Mouse (Mus musculus): ENCODE measurements around the gene Sucla2. TPM values are rescaled to one million over a fixed set of nuclear protein-coding genes. Genes with fewer than 3 reads are reported as not detected.
A peak's percentile ranks its signal among the peaks of the same experiment; 100 is the strongest.

Gene Sucla2
- polyA plus RNA-seq, 1 experiment: 91.0 TPM

DNA sequence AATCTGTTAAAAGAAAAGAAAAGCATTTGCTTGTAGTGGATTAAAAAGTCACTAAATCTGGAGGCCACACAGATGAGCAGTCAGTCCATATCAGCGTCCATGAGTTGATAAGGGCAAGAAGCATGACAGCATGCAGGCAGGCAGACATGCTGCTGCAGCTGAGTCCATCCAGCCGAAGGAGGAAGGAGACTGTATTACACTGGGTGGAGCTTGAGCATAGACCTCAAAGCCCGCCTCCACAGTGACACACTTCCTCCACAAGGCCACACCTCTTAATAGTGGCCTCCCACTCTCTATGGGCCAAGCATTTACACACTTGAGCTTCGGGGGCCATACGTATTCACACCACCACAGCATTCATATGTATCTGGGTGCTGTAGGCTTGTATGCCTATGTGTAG, 48.9 kb downstream of the Sucla2 start:
- H3K9ac ChIP-seq (ENCODE audit: low read depth, poor library complexity, severe bottlenecking): no peak overlapping the region
- peak overlapping the region; percentile 49; the same call in 1 of the 2 replicates for H3K27ac ChIP-seq (ENCODE audit: insufficient read depth, low read length)
- TF ChIP-seq CTCF (IDR thresholded peaks at IDR 0.05; ENCODE audit: low read depth, low read length) (no peak), POLR2A (IDR thresholded peaks at IDR 0.05; ENCODE audit: insufficient read depth, low read length) (no peak), EP300 (IDR thresholded peaks at IDR 0.05; ENCODE audit: insufficient read depth, low read depth, low read length) (no peak)
- no peaks in the 10 kb centered on the region for H3K4me1 ChIP-seq (ENCODE audit: control insufficient read depth, insufficient read depth, low read length)
- no peaks in the 10 kb centered on the region for H3K27me3 ChIP-seq (ENCODE audit: control insufficient read depth, insufficient read depth, low read length, poor library complexity, severe bottlenecking)
- peaks cover 27% of the 10 kb centered on the region for H3K9me3 ChIP-seq (replicated peaks; ENCODE audit: control insufficient read depth, insufficient read depth, low read length, poor library complexity, severe bottlenecking)
- no peak overlapping the region for H3K4me3 ChIP-seq (ENCODE audit: low read depth, low read length)
- peaks cover 5% of the 10 kb centered on the region; the same call in 1 of the 2 replicates for H3K36me3 ChIP-seq (ENCODE audit: control insufficient read depth, insufficient read depth, low read length, poor library complexity, severe bottlenecking)

DNA sequence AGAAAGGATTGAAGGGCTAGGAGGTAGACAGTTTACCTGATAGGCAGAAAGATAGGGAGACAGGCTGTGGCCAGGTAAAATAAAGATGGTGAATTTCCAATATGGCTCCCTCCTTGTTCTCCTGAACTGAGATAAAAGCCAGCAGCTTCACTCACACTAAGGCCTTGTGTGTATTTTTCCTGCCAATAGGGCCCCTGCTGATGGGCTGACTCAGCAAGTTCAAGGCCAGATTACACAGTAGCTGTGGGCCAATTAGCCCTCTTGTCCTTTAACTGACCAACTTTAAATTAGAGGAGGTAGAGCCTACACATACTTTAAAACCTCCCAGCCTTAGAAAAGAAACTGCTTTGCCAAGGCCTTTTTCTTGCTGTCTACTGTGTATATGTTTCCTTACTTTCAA, 51.2 kb downstream of the Sucla2 start:
- Histone ChIP-seq H3K9ac (ENCODE audit: low read depth, poor library complexity, severe bottlenecking) (no peak overlapping the region), H3K4me1 (ENCODE audit: control insufficient read depth, insufficient read depth, low read length) (no peaks in the 10 kb centered on the region), H3K36me3 (ENCODE audit: control insufficient read depth, insufficient read depth, low read length, poor library complexity, severe bottlenecking) (peaks cover 7% of the 10 kb centered on the region; the same call in 1 of the 2 replicates), H3K9me3 (replicated peaks; ENCODE audit: control insufficient read depth, insufficient read depth, low read length, poor library complexity, severe bottlenecking) (peaks cover 27% of the 10 kb centered on the region), H3K27ac (ENCODE audit: insufficient read depth, low read length) (peak overlapping the region; percentile 79), H3K4me3 (ENCODE audit: low read depth, low read length) (no peak overlapping the region), H3K27me3 (ENCODE audit: control insufficient read depth, insufficient read depth, low read length, poor library complexity, severe bottlenecking) (no peaks in the 10 kb centered on the region)
- TF ChIP-seq EP300 (IDR thresholded peaks at IDR 0.05; ENCODE audit: insufficient read depth, low read depth, low read length): no peak
- no peak for TF ChIP-seq CTCF (IDR thresholded peaks at IDR 0.05; ENCODE audit: low read depth, low read length)
- no peak for TF ChIP-seq POLR2A (IDR thresholded peaks at IDR 0.05; ENCODE audit: insufficient read depth, low read length)

DNA sequence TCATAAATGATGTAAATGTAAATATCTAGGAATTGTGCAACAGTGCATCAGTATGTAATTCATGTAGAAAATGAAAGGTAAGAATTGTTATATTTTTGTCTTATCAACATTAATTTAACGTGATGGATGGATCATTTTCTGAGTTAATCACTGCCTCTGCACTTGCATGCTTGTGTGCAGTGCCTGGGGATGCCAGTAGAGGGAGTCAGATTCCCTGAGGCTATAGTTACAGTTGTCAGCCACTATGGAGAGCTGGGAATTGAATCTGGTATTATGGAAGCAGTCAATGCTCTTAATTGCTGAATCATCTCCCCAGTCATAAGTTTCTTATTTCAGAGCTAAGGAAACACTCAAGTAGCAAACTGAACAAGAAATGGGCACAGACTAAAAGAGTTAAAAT, 63.0 kb downstream of the Sucla2 start:
- no peak overlapping the region for H3K4me3 ChIP-seq (ENCODE audit: low read depth, low read length)
- H3K27ac ChIP-seq (ENCODE audit: insufficient read depth, low read length): no peak overlapping the region
- H3K36me3 ChIP-seq (ENCODE audit: control insufficient read depth, insufficient read depth, low read length, poor library complexity, severe bottlenecking): no peaks in the 10 kb centered on the region
- H3K4me1 ChIP-seq (ENCODE audit: control insufficient read depth, insufficient read depth, low read length): no peaks in the 10 kb centered on the region
- H3K9ac ChIP-seq (ENCODE audit: low read depth, poor library complexity, severe bottlenecking): no peak overlapping the region
- no peaks in the 10 kb centered on the region for H3K27me3 ChIP-seq (ENCODE audit: control insufficient read depth, insufficient read depth, low read length, poor library complexity, severe bottlenecking)
- no peak for TF ChIP-seq EP300 (IDR thresholded peaks at IDR 0.05; ENCODE audit: insufficient read depth, low read depth, low read length)
- TF ChIP-seq CTCF (IDR thresholded peaks at IDR 0.05; ENCODE audit: low read depth, low read length): peak; percentile 59
- H3K9me3 ChIP-seq (replicated peaks; ENCODE audit: control insufficient read depth, insufficient read depth, low read length, poor library complexity, severe bottlenecking): 0 out of 2 replicates have a peak, but pooled peaks cover 4% of the 10 kb centered on the region

DNA sequence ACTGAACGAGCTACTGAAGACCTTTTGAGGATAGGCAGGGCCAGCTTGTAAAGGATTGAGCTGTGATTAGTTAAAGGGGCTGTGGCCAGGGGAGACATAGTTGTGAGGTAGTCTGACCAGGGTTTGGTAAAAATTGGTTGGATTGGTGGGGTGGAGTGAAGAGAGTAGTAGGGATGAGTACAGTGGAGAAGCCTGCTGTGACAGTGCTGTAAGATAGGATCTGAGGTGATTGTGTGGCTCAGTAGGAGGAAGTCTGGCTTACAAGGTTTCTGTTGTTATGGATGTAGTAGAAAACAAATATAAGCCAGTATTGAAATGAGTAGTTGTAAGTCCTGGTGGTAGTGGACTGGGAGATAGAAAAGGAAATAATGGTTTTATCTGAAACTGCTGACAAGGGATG, 67.0 kb downstream of the Sucla2 start:
- H3K36me3 ChIP-seq (ENCODE audit: control insufficient read depth, insufficient read depth, low read length, poor library complexity, severe bottlenecking): no peaks in the 10 kb centered on the region
- no peaks in the 10 kb centered on the region for H3K4me1 ChIP-seq (ENCODE audit: control insufficient read depth, insufficient read depth, low read length)
- TF ChIP-seq POLR2A (IDR thresholded peaks at IDR 0.05; ENCODE audit: insufficient read depth, low read length) (no peak), CTCF (IDR thresholded peaks at IDR 0.05; ENCODE audit: low read depth, low read length) (no peak), EP300 (IDR thresholded peaks at IDR 0.05; ENCODE audit: insufficient read depth, low read depth, low read length) (no peak)
- H3K9me3 ChIP-seq (replicated peaks; ENCODE audit: control insufficient read depth, insufficient read depth, low read length, poor library complexity, severe bottlenecking): no peaks in the 10 kb centered on the region
- no peaks in the 10 kb centered on the region for H3K27me3 ChIP-seq (ENCODE audit: control insufficient read depth, insufficient read depth, low read length, poor library complexity, severe bottlenecking)
- no peak overlapping the region for H3K9ac ChIP-seq (ENCODE audit: low read depth, poor library complexity, severe bottlenecking)
- H3K27ac ChIP-seq (ENCODE audit: insufficient read depth, low read length): no peak overlapping the region
- H3K4me3 ChIP-seq (ENCODE audit: low read depth, low read length): no peak overlapping the region

DNA sequence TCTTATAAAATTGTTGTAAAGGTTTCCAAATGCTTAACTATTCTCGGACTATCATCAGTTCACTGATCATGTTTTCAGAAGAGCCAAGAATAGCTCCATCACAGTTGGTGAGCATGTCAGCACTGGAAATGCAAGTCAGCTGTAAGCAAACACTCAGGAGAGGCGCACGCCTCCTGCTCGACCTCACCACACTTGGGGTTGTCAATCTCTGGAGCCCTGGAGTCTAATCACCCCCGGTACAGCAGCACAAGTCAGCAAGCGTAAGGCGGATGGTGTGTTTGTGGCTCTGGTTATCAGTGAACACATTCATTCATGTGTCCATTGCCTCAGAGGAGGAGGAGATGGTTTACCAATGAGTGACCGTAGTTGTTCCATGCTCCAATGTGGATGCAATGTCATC, 74.6 kb downstream of the Sucla2 start:
- no peak overlapping the region for H3K27ac ChIP-seq (ENCODE audit: insufficient read depth, low read length)
- H3K27me3 ChIP-seq (ENCODE audit: control insufficient read depth, insufficient read depth, low read length, poor library complexity, severe bottlenecking): no peaks in the 10 kb centered on the region
- no peaks in the 10 kb centered on the region; the same call in 1 of the 2 replicates for H3K36me3 ChIP-seq (ENCODE audit: control insufficient read depth, insufficient read depth, low read length, poor library complexity, severe bottlenecking)
- no peak overlapping the region for H3K4me3 ChIP-seq (ENCODE audit: low read depth, low read length)
- H3K9ac ChIP-seq (ENCODE audit: low read depth, poor library complexity, severe bottlenecking): no peak overlapping the region
- no peak for TF ChIP-seq CTCF (IDR thresholded peaks at IDR 0.05; ENCODE audit: low read depth, low read length)
- no peak for TF ChIP-seq POLR2A (IDR thresholded peaks at IDR 0.05; ENCODE audit: insufficient read depth, low read length)
- no peak for TF ChIP-seq EP300 (IDR thresholded peaks at IDR 0.05; ENCODE audit: insufficient read depth, low read depth, low read length)
- no peaks in the 10 kb centered on the region for H3K4me1 ChIP-seq (ENCODE audit: control insufficient read depth, insufficient read depth, low read length)
- H3K9me3 ChIP-seq (replicated peaks; ENCODE audit: control insufficient read depth, insufficient read depth, low read length, poor library complexity, severe bottlenecking): peaks cover 4% of the 10 kb centered on the region; the same call in 1 of the 2 replicates

DNA sequence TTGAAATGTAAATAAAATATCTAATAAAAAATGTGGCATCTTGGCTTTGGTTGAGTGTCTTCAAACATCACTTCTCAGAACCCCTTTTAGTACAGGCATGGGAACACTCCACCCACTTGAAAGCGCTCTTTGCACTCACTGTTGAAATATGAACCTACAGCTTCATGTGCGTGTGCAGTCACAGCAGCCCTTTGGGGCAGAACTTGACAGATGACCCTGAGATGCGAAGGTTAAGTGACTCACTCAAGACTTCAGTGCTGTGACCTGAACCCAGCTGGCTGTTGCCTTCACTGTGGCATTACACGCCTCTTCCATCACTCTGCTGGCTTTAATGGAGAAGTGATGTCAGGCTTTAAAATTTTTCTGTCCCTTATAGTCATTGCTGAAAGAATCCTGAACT, 82.6 kb downstream of the Sucla2 start:
- no peak overlapping the region for H3K27ac ChIP-seq (ENCODE audit: insufficient read depth, low read length)

More for the DNA sequence above, 82.6 kb downstream of the Sucla2 start:
- Histone ChIP-seq H3K4me3 (ENCODE audit: low read depth, low read length) (no peak overlapping the region), H3K9ac (ENCODE audit: low read depth, poor library complexity, severe bottlenecking) (no peak overlapping the region), H3K27me3 (ENCODE audit: control insufficient read depth, insufficient read depth, low read length, poor library complexity, severe bottlenecking) (no peaks in the 10 kb centered on the region), H3K4me1 (ENCODE audit: control insufficient read depth, insufficient read depth, low read length) (no peaks in the 10 kb centered on the region), H3K36me3 (ENCODE audit: control insufficient read depth, insufficient read depth, low read length, poor library complexity, severe bottlenecking) (no peaks in the 10 kb centered on the region; the same call in 1 of the 2 replicates), H3K9me3 (replicated peaks; ENCODE audit: control insufficient read depth, insufficient read depth, low read length, poor library complexity, severe bottlenecking) (no peaks in the 10 kb centered on the region)
- TF ChIP-seq POLR2A (IDR thresholded peaks at IDR 0.05; ENCODE audit: insufficient read depth, low read length) (no peak), CTCF (IDR thresholded peaks at IDR 0.05; ENCODE audit: low read depth, low read length) (no peak), EP300 (IDR thresholded peaks at IDR 0.05; ENCODE audit: insufficient read depth, low read depth, low read length) (no peak)
